Mouse (Mus musculus) neutrophil, adult 5-6 weeks (primary cell): Measurements from ENCODE around the gene Klk10. TPM values are rescaled to one million over a fixed set of nuclear protein-coding genes. Genes with fewer than 3 reads are reported as not detected.

Experiments used
- ATAC-seq: fragments of 151-379, 151-347 bp; 2 replicates; pipeline ENCODE4 v1.8.0; 2017; ENCODE audit warnings: mild to moderate bottlenecking, moderate TSS enrichment; ENCODE audit not compliant: insufficient number of reproducible peaks, poor library complexity, low FRiP score, severe bottlenecking; ENCODE audit errors: extremely low read depth
- total RNA-seq: library from RNA; stranded (forward); fragments of 200-1000 nt; gene quantifications from 2 replicates; pipeline ENCODE4 v1.2.3, GENCODE M21; 2017

Gene Klk10
- total RNA-seq, 1 experiment from 2014 or later = 0.35 TPM

DNA sequence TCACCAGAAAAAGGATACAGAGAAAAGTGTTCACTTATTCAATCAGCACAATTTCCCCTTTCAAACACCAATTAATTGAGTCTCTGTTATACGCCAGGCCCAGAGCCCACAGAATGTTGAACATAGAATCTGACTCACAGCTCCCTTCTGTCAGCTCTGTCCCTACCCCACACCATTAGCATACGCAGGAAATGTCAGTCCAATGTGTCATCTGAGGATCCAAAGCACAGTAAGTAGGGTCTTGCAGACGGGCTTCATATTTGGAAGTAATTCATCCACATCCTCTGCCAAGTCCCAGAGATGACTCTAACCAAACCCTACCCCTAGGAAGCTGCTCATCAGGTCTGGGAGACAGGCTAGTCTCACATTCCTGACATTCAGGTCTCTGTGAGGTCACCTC is 7.3 kb downstream of the Klk10 start:
- ATAC-seq = no peak

- ATAC-seq = no peak
Observed at GRCm38 (mm10) chr7:43789295-43789694, 8.5 kb downstream of the Klk10 start.

- no peak for ATAC-seq
Observed at GRCm38 (mm10) chr7:43791591-43791990, 10.8 kb downstream of the Klk10 start, which contains the start of gene Klk9. Klk9 (plus strand) TSS chr7:43791891.

DNA sequence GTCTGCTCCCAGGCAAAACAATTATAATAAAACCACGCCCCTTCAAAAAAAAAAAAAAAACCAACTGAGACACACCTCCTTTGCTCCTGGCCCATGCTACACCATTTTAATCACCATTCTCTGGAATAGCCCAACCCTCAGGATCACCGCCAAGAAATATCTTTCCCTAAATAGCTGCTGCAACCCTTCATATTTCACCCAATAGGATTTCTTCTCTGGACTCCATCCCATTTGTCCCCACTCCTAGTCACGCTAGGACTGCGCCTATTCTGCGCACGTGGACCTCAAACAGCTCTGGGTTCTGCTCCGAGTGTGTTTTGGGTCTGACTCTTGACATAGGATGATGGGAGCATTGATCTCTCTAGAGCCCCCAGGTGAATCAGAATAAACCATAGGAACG is 15.5 kb downstream of the Klk10 start:
- ATAC-seq = no peak

DNA sequence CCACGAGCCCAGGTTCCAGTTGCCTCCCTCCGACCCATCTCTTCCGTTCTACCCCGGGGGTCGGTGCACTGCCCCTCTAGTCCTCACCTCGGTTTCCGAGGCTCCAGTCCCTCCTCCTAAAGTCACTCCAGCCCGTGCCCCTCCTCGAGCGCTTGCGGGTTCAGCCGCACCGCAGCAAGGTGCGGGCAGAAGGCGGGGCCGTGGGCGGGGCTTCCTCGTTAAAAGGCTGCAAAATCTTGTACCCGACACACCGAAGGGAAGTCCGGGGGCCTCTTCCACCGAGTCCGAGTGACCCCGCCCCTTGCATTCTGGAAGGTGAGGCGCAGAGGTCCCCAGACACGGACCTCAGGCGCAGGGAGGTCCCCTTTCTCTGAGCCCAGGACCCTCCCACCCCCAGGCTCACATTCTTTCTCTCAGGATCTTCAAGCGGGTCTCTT is 16.5 kb downstream of the Klk10 start, which contains the start of gene Klk8:
Gene Klk8 (plus strand): TSS at position 245 of the 437 bp plus-strand sequence.
- ATAC-seq = no peak

DNA sequence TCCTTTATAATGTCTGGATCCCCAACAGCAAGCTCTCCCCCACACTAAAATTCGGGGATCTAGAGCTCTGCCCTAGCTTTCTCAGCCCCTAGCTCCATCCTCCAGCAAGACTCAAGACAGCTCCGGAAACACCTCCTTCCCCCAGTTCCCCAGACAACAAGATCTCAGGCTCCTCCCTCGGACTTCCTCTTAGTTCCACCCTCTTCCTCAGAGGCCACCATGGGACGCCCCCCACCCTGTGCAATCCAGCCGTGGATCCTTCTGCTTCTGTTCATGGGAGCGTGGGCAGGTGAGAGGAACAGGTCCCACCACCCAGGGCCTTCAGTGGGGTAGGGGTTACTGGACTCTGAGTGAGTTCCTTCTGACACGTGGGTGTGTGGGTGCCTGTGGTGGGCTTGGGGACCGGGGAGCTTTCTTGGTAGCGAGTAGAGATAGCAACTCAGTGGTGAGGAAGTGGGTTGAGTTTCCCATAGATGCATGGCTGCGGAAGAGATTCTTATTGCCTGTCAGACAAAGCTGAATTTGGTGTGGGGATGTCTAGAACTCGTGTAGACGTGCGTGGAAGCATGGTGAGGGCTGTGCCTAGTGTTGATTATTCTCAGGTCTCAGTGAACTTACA is 17.1 kb downstream of the Klk10 start:
- ATAC-seq = no peak

GRCm38 (mm10) chr7:43799876-43800275 is 19.0 kb downstream of the Klk10 start:
- ATAC-seq = no peak

- no peak for ATAC-seq
Observed at GRCm38 (mm10) chr7:43810994-43811393, 30.2 kb downstream of the Klk10 start, which contains the start of gene Klk7. Klk7 (plus strand) TSS chr7:43811294.

DNA sequence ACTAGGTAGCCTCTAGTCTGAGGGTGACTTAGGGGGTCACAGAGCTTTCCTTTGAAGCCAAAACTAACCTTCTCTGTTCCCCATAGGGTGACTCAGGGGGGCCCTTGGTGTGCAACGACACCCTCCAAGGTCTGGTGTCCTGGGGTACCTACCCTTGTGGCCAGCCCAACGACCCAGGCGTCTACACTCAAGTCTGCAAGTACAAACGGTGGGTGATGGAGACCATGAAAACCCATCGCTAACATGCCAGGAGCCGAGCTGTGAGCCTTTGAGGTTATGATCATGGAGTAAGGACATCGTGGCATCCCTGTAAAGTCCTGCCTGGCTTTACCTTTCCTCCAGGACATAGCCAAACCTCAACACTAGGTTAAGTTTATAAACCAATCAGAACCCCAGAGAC is 34.4 kb downstream of the Klk10 start:
- ATAC-seq = no peak

DNA sequence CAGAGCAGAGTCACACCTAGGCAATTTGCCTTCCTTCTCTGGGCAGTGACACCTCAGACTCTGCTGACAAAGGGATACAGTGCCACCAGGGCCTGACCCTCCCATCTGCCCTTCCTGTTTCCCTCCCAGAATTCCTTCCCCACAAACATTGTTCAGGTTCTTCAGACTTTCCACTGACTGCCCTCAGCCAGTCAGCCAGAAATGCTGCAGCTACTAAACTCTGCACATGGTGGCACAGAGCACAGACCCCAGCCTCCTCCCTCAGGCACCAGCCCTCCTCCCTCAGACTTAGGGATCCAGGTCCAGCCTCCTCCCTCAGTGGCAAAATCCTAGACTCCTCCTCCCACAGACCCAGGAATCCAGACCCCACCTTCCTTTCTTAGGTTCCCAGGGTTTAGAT is 35.9 kb downstream of the Klk10 start:
- ATAC-seq = no peak

DNA sequence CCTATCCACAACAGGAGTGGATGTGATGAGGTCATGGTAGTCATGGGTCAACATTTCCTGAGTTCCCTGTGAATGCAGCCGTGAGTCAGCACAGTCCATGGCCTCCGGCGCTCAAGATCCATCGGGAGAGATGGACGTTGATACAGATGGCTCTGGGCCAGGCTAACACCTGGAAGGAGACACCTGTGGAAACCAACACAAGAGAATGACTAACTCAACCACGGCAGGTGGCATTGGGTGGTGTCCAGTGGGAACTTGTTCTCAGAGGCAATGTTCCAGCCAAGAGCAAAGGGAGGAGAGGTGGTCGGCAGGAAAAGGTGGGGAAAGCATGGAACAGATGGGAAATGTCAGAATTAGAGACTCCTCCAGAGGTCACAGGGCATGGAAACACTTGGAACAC is 40.7 kb downstream of the Klk10 start:
- ATAC-seq = no peak

- ATAC-seq = no peak
Observed at GRCm38 (mm10) chr7:43824199-43824598, 43.4 kb downstream of the Klk10 start, which contains the start of gene Klk6. Klk6 (plus strand) TSS chr7:43824499.

DNA sequence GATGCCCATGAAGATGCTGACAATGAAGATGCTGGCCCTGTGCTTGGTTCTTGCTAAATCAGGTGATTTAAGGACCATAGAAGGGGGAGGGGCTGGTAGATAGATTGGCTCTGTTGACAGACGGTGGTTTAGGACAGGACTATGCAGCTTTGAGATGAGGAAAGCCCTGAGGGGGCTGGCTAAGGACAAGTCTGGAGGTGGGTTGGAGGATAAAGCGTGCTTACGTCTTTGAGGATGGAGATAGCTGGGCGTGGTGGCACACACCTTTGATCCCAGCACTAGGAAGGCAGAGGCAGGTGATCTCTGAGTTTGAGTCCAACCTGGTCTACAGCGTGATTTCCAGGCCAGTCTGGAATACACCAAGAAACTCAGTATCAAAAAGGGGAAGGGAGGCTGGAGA is 45.2 kb downstream of the Klk10 start:
- ATAC-seq = no peak

DNA sequence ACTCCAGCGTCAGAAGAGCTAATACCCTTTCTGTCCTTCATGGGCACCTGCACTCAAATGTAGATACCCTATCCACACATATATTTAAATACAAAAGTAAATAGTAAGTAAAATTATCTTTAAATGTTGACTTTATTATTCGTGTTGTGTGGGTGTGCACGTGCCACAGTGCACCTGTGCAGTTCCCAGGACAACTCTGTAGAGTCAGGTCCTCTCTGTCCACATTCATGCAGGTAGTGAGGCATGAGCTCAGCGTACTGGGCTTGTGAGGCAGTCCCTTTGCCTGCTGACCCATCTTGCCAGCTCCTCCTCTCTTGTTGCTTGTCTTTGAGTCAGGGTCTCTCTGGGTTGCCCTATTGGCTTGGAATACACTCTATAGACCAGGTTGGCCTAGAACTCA is 46.9 kb downstream of the Klk10 start:
- no peak for ATAC-seq

- ATAC-seq = no peak
Observed at GRCm38 (mm10) chr7:43829006-43829405, 48.2 kb downstream of the Klk10 start.

Other genes starting within 250 kb of the Klk10 start
- 246 and 256 TPM in 2 replicates for gene Cd33, start 236.6 kb upstream of the Klk10 start, total RNA-seq
- gene Zfp658, start 218.8 kb upstream of the Klk10 start, total RNA-seq = 3.3 and 3.7 TPM in 2 replicates
- gene Zfp719, start 201.4 kb upstream of the Klk10 start, total RNA-seq = 9.1 and 9.7 TPM in 2 replicates
- 0.23 and 1.6 TPM in 2 replicates for gene Zfp819, start 173.9 kb upstream of the Klk10 start, total RNA-seq
- 1.0 TPM in 1 of 2 replicates, not detected in the other for gene Ceacam18, start 146.3 kb upstream of the Klk10 start, total RNA-seq
- gene Siglece, start 120.9 kb upstream of the Klk10 start, total RNA-seq = 135 and 136 TPM in 2 replicates
- gene Ctu1, start 109.0 kb upstream of the Klk10 start, total RNA-seq = 1.9 and 2.8 TPM in 2 replicates
- gene Klk14, start 90.6 kb upstream of the Klk10 start, total RNA-seq = not detected in 2 replicates
- not detected in 2 replicates for gene Klk13, start 68.5 kb upstream of the Klk10 start, total RNA-seq
- gene Klk12, start 12.1 kb upstream of the Klk10 start, total RNA-seq = not detected in 2 replicates
- not detected in 2 replicates for gene Klk11, start 6.4 kb upstream of the Klk10 start, total RNA-seq
- gene Klk9, start 10.9 kb downstream of the Klk10 start, total RNA-seq = not detected in 2 replicates
- 4.1 TPM in 2 replicates for gene Klk8, start 16.5 kb downstream of the Klk10 start, total RNA-seq
- not detected in 2 replicates for gene Klk7, start 30.3 kb downstream of the Klk10 start, total RNA-seq
- gene Klk6, start 43.5 kb downstream of the Klk10 start, total RNA-seq = not detected in 2 replicates
- gene Klk5, start 60.9 kb downstream of the Klk10 start, total RNA-seq = not detected in 2 replicates
- gene Klk4, start 100.1 kb downstream of the Klk10 start, total RNA-seq = not detected in 2 replicates
- not detected in 2 replicates for gene Klk15, start 152.7 kb downstream of the Klk10 start, total RNA-seq
- not detected in 2 replicates for gene Klk1b8, start 169.6 kb downstream of the Klk10 start, total RNA-seq
- not detected in 2 replicates for gene Klk1b1, start 185.7 kb downstream of the Klk10 start, total RNA-seq
- gene Klk1b9, start 195.0 kb downstream of the Klk10 start, total RNA-seq = not detected in 2 replicates
- gene Klk1b11, start 214.8 kb downstream of the Klk10 start, total RNA-seq = not detected in 2 replicates
- not detected in 2 replicates for gene Klk1b26, start 231.1 kb downstream of the Klk10 start, total RNA-seq